Mouse (Mus musculus) testis, postnatal 14 days (tissue): ENCODE measurements around the gene Cdsn.
A peak's percentile ranks its signal among the peaks of the same experiment; 100 is the strongest.

Experiments
- DNase-seq: peaks from one replicate; pipeline ENCODE4 v3.0.0; 2021; ENCODE audit warnings: low spot score

Gene Cdsn

DNA sequence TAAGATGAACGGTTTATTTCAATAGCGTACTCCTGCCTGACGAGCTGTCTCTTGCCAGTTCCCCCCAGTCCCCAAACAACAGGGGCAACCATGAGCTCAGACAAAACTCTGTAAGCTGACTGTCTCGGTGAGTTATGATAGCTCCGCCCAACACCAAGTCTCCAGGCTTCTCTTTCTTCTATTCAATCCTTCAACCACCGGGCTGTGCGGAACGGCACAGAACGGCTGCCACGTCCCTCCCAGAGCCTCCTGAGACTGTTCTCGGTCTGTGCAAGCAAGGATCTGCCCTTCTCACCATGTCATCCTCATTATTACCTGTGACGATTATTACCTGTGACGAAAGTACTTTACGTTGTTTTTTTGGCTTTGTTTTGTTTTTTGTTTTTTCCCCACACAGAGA, 18.9 kb downstream of the Cdsn start:
- DNase-seq = no peak

DNA sequence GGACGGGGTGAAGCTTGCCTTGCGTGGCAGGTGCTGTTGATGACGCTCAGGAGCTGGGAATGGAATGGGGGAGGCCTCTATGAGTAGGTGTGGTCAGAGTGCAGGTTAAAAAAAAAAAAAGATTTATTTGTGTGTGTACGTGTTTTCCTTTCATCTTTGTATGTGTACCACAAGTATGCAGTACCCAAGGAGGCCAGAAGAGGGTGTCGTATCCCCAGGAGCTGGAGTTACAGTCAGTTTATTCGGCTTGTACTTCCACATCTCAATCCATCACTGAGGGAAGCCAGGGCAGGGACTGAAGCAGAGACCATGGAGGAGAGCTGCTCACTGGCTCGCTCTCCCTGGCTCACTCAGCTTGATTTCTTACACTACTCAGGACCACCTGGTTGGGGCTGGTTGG, 19.5 kb downstream of the Cdsn start:
- DNase-seq = no peak

DNA sequence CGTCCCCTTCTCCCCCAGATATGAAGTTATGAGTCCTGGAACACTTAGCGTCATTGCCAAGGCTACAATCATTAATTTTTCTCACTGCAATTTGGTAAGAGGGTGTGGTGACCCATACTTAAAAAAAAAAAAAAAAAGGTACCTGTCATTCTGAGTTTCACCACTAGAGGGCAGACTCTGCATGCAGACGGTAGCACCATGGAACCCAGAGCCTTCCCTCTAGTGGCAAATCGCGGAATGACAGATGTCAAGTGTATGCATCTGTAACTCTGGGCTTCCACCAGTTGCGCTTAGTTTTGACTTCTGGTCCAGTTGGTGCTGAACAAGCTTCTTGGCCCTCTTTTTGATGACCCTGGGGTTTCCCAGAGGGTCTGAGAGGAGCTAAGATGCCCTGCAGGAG, 26.3 kb downstream of the Cdsn start:
- DNase-seq = peak; percentile 76

DNA sequence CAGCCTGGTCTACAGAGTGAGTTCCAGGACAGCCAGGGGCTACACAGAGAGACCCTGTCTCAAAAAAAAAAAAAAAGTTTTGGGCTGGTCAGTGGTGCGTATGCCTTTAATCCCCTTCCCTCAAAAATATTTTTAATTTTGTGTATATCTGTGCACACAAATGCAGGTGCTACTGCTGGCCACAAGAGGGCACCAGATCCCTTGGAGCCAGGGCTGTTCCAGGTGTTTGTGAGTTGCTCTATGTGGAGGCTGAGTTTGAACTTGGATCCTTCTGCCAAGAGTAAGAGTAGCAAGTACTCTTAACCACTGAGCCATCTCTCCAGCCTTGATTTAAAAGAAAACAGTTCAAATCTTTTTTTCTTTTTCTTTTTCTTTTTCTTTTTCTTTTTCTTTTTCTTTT, 31.0 kb downstream of the Cdsn start:
- no peak for DNase-seq

DNA sequence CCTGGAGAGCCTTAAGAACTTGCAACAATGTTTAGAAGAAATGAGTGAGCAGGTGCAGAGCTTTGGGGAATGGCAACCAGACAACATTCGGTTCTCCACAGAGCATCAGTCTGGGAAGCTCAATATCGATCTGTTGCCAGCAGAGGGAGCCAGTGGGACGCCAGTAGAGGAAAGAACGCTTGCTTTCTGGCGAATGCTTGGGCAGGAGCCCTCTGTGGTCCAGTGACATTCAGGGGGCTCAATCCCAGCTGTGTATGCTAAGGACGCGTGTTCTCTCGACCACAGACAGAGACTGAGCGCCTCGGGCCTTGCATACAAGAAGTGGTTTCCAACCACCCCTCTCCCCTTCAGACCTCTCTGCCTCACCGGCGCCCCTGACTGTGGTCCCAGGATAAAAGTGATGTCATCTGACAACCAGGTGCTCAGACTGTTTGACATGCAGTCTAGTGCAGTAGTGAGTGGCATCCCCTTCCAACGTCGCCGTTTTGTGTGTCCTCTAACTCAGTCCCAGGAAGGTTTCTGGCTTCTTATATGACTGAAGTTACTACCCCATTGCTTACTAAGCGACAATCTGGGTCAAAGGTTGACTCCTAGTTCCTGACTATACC, 32.5 kb downstream of the Cdsn start:
- DNase-seq = peak; percentile 85

DNA sequence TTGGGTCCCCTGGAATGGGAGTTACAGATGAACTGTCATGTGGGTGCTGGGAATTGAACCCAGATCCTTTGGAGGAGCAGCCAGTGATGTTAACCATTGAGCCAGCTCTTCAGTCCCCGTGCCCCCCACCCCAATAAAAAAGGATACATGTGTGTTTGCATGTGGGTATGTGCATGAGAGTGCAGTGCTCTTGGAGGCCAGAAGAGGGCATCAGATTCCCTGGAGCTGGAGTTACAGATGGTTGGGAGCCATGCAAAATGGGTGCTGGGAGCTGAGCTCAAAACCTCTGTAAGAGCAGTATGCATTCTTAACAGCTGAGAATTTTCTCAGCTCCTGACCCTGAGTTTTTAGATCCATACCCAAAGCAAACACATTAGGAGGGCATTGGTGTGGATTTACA, 35.4 kb downstream of the Cdsn start:
- DNase-seq = no peak

DNA sequence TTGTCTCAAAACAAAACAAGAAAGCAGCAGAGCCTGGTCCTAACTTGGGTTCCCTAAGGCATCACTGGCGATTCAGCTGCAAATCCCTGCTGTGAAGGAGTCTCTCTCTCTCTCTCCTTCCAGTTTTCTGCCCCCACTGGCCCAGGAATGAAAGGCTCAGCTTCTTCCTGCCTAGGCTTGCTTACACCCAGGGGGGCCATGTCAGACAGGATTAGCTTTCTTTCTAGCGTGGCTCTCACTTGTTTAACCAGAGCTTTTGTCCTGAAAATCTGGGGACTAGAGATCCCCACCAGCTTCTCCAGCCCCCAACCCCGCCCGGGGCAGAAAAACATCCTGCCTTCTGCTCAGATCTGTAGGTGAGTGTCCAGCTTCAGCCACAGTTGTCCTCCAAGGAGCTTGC, 36.5 kb downstream of the Cdsn start:
- no peak for DNase-seq

DNA sequence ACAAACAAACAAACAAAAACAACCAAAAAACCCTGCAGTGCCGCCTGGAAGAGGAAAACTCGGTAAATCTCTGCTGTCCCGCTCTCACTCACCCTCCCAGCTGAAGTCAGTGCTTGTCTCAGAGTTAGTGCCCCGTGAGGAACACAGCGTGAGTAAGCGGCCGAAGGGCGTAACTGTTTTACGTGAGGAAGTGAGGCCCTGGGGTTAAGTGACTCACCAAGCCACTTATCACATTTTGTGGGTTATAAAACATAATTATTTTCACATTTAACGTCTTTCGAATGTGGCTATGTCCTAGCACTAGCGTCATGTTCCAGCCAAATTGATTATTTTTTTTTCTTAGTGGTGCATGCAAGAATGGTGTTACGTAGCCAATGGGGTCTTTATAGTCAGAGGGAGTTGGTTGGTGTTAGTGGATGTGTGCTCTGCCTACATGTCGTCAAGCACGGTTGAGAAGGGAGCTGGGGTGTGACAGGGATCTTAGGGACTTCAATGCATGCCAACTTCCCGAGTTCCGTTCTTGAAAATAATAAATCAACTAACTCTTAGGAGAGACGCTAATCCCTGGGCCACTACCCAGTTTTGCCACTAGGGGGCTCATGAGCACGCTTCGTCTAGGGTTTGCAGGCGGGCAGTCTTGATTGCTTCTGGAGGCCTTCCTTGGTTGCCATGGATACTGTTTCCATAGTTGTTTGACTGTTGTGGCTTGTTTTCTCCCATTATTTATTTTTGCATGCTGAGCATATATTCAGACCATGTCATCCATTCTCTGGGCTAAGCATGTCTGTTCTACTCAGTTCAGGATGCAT, 38.7 kb downstream of the Cdsn start:
- DNase-seq = peak; percentile 67

DNA sequence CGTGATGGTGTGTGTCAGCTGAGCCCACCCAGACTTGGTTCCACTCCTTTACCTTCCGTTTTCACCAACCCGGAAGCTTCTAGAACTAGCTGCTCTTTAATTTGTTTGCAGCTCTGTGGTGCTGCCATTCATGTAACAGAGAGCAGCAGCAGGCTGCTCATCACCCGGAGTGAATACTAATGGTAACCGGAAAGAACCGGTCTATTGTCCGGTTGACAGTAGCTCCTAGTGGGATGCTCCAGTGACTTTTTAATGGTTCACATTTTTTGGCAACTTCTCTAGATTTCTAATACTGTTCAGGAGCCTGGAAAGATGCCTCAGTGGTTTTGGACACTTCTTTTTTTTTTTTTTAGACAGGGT, 39.3 kb downstream of the Cdsn start:
- no peak for DNase-seq

DNA sequence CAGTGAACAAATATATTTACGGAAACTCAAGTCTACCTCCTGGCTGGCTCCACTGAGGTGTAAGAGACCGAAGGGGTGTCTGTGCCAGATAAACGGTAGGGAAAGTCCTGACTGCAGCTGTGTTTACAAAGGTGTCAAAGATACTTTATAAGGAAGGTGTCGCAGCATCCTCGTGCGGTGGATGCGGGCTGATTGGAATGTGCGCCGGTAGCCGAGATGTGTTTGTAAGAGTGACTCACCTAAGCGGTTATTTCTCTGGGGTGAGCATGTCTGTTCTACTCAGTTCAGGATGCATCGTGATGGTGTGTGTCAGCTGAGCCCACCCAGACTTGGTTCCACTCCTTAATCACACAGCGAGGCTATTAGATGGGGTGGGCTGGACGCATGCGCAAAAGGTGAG, 39.8 kb downstream of the Cdsn start:
- DNase-seq = no peak

DNA sequence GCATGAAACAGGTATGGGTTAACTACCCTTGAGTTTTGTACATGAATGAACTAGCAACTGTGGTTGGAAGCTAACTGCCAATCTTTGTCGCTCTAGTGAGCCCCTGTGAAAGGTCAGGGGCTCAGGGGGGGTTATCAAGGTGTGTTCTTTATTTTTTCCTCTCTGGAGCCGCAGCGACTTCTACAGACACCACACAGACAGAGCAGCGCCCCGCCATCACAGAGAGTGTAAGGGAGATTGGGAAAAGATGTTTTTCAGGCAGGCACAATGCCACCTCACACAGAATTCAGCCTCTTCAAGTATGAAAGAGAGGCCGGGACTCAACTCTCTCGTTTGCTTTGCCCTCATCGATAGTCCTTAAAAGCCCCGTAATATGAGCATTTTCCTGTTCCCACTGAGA, 40.2 kb downstream of the Cdsn start:
- DNase-seq = no peak

DNA sequence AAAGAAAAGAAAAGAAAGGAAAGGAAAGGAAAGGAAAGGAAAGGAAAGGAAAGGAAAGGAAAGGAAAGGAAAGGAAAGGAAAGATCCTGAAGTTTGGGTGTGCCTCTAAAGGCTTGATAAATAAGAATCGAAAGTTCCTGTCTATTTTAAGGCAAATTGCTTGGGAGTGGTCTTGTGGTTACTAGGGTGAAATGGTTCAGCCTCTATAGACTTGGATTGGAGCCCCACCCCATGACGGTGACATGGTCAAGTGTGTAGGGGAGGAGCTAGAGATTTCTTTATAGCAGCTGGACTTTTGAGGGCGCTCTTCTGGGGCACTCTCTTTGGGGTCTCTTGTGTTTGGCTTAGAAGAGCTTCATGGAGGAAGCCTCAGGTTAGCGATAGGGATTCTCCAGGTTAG, 41.9 kb downstream of the Cdsn start:
- no peak for DNase-seq

DNA sequence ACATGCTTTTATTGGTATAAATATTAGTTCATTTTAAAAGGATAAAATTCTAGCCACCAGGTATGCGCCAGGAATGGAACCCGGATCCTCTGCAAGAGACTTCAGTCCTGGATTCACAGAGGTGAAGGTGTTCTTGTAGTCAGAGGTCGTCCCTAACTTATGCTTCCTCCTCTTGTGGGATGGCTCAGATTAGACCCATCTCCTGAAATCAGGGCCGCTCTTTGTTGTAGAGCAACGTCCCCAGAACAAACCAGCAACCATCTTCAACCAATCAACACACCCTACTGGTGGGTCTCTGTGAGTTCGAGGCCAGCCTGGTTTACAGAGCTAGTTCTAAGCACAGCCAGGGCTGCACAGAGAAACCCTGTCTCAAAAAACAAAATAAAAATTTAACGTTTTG, 42.5 kb downstream of the Cdsn start:
- DNase-seq = no peak

DNA sequence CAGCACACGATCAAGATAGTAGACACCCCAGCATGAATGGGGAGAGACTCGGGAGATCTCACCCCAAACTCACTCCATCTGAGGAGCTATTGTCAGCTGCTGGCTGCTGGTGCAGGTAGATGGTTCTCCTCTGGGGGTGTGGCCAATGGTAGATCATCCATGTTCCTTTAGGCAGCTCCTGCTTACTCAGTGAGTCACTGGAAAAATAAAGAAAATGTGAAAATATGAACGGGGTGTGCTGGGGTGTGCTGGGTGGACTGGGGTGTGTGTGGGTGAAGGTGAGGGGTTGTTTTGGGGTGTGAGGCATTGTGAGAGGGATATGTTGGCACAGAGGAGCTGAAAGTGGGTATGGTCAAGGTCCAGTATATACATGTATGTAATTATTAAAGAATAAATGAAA, 45.5 kb downstream of the Cdsn start:
- no peak for DNase-seq

DNA sequence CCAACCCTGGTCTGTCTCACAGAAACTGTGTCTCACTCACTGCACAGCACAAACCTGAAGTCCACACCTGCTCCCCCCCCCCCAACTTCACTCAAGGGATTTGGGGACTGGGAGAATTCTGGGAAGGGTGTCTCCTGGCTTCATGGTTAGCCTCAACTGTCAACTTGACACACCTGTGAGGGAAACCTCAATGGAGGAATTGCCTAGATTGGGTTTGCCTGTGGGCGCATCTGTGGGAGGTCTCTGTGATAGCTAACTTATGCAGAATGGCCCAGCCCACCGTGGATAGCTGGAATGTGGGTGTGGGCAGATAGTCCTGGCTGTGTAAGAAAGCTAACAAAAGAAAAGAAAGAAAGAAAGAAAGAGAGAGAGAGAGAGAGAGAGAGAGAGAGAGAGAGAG, 49.3 kb downstream of the Cdsn start, which contains the start of gene Sfta2:
Gene Sfta2 (plus strand): TSS at position 301 of the 400 bp plus-strand sequence.
- no peak for DNase-seq

DNA sequence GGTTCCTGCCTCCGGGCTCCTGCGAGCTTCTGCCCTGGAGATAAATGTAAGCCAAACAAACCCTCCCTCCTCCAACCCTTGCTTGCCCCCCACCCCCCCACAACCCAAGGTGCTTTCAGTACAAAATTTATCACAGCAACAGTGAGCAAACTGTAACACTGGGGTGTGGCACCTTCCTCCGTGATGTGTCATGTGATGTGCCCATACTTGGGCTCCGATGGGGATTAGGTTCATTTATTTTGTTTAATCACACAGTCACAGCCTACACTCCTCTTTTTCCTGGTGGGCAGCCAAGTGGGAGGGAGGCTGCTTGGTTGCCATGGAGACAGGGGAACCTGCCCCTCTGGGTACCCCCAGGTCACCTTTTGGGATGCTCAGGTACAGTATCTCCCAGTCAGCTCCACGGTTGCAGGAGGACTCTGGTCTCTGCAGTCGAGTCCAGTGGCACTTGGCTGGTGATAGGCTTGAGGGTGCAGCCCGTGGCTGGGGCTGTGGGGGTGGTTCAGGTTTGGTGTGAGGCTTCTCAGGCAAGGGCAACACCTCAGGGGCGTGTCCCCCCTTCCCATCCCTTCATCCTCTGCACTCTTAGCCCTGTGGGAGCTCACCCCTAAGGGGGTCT, 49.9 kb downstream of the Cdsn start:
- no peak for DNase-seq
